Mouse (Mus musculus): Measurements from ENCODE around the gene Gucd1.
"Not testable (repeated sequence)": the region's sequence is repeated elsewhere in the genome, so short reads cannot be mapped to it uniquely, and the experiment has no call there.

Gucd1 gene

GRCm38 (mm10) chr10:75438132-75438810 is 79.5 kb downstream of the Gucd1 start:
- DNase-seq (ENCODE audit: low spot score in 2 of 2): peak; percentile 73 to 81

GRCm38 (mm10) chr10:75437284-75437683 is 80.5 kb downstream of the Gucd1 start:
- peak in 1 of 2 experiments; percentile 31 for DNase-seq (ENCODE audit: low spot score in 2 of 2)

GRCm38 (mm10) chr10:75436604-75437217 is 81.1 kb downstream of the Gucd1 start:
- DNase-seq (ENCODE audit: low spot score in 2 of 2): peak; percentile 89 to 92

GRCm38 (mm10) chr10:75430633-75431032 is 87.1 kb downstream of the Gucd1 start:
- DNase-seq (ENCODE audit: low spot score in 2 of 2): no peak

- DNase-seq (ENCODE audit: low spot score in 2 of 2): no peak
Observed at GRCm38 (mm10) chr10:75430147-75430537, 87.6 kb downstream of the Gucd1 start.

GRCm38 (mm10) chr10:75429522-75430146 is 88.1 kb downstream of the Gucd1 start:
- no peak for DNase-seq (ENCODE audit: low spot score in 2 of 2)

- DNase-seq (ENCODE audit: low spot score in 2 of 2): no peak
Observed at GRCm38 (mm10) chr10:75429004-75429380, 88.8 kb downstream of the Gucd1 start.

- DNase-seq (ENCODE audit: low spot score in 2 of 2): no peak
Observed at GRCm38 (mm10) chr10:75428049-75429003, 89.4 kb downstream of the Gucd1 start.

GRCm38 (mm10) chr10:75424498-75424901 is 93.3 kb downstream of the Gucd1 start:
- DNase-seq (ENCODE audit: low spot score in 2 of 2): no peak

- DNase-seq (ENCODE audit: low spot score in 2 of 2): no peak
Observed at GRCm38 (mm10) chr10:75418747-75419146, 99.0 kb downstream of the Gucd1 start.

- no peak for DNase-seq (ENCODE audit: low spot score in 2 of 2)
Observed at GRCm38 (mm10) chr10:75417363-75418042, 100.3 kb downstream of the Gucd1 start.

- DNase-seq (ENCODE audit: low spot score in 2 of 2): no peak
Observed at GRCm38 (mm10) chr10:75414925-75415324, 102.8 kb downstream of the Gucd1 start.

GRCm38 (mm10) chr10:75412114-75413103 is 105.4 kb downstream of the Gucd1 start:
- no peak for DNase-seq (ENCODE audit: low spot score in 2 of 2)

GRCm38 (mm10) chr10:75411343-75412113 is 106.2 kb downstream of the Gucd1 start:
- DNase-seq (ENCODE audit: low spot score in 2 of 2): not testable (repeated sequence)

- DNase-seq (ENCODE audit: low spot score in 2 of 2): no peak
Observed at GRCm38 (mm10) chr10:75407741-75408140, 110.0 kb downstream of the Gucd1 start.

- DNase-seq (ENCODE audit: low spot score in 2 of 2): peak; percentile 33 to 35
Observed at GRCm38 (mm10) chr10:75406755-75407154, 111.0 kb downstream of the Gucd1 start.

- no peak for DNase-seq (ENCODE audit: low spot score in 2 of 2)
Observed at GRCm38 (mm10) chr10:75405916-75406315, 111.9 kb downstream of the Gucd1 start.

- no peak for DNase-seq (ENCODE audit: low spot score in 2 of 2)
Observed at GRCm38 (mm10) chr10:75400958-75401357, 116.8 kb downstream of the Gucd1 start, which contains the start of gene Upb1. Upb1 (plus strand) TSS chr10:75401115.

- DNase-seq (ENCODE audit: low spot score in 2 of 2): peak; percentile 36 to 41
Observed at GRCm38 (mm10) chr10:75396966-75397365, 120.8 kb downstream of the Gucd1 start.

Measured in right cerebral cortex, postnatal 10 days (tissue).